In genomic region chr8:3376641-3377274, GRCm38 (mm10) we compare ENCODE assay signal across 14 mouse cellular contexts. TPM values are rescaled to one million over a fixed set of nuclear protein-coding genes. Genes with fewer than 3 reads are reported as not detected.
DNase-seq lines count a peak whose midpoint lies in the region; ATAC-seq and TF ChIP-seq lines count a peak whose summit lies in the region.
"Had no signal": no experiment of that assay in that cellular context is flagged by ENCODE, and none has a peak within 500 bp of the region (broad histone marks: within the 10 kb centered on the region; RNA-seq: fewer than 3 reads in every experiment).

No protein-coding gene starts in this region.

- peaks cover 16% of the 10 kb centered on the region for H3K27me3 ChIP-seq in E14TG2a.4 (ENCODE audit: insufficient read depth, low read length)
- H3K27me3 ChIP-seq: liver, embryonic 15.5 days had no signal

- no peak for TF ChIP-seq CTCF in E14TG2a.4 (conservative IDR thresholded peaks at IDR 0.05; ENCODE audit: low read length)

- H3K4me3 ChIP-seq in E14TG2a.4 (replicated peaks; ENCODE audit: low read length), result peak overlapping the region; percentile 46
- H3K4me3 ChIP-seq: embryonic facial prominence, embryonic 10.5 days; liver, embryonic 15.5 days had no signal

- ATAC-seq in inflammation-experienced regulatory T-cells, adult 6 months, result no peak
- ATAC-seq: forebrain, embryonic 16.5 days had no signal

- H3K4me1 ChIP-seq in E14TG2a.4 (replicated peaks; ENCODE audit: low read depth, low read length), result 0 out of 2 replicates have a peak, but pooled peaks cover 2% of the 10 kb centered on the region
- H3K4me1 ChIP-seq: embryonic facial prominence, embryonic 10.5 days; liver, embryonic 15.5 days had no signal

- no peaks in the 10 kb centered on the region for H3K36me3 ChIP-seq in E14TG2a.4 (ENCODE audit: insufficient read depth, low read length)
- H3K36me3 ChIP-seq: embryonic facial prominence, embryonic 10.5 days had no signal

- intact Hi-C loops in left cerebral cortex, postnatal 4 days (cut with DNase I), result no loop called here

- no peaks in the 10 kb centered on the region; the same call in 1 of the 2 replicates for H3K9me3 ChIP-seq in E14TG2a.4 (ENCODE audit: low read length)
- H3K9me3 ChIP-seq: liver, embryonic 15.5 days had no signal

- peak; percentile 9 for DNase-seq in 3134 (ENCODE audit: extremely low read depth, insufficient read length, low spot score)
- peak; percentile 44 for DNase-seq in heart, adult 8-10 months (ENCODE audit: low spot score)
- peak; percentile 57 for DNase-seq in ovary, postnatal 36 days (ENCODE audit: low spot score)
- DNase-seq in layer of hippocampus, postnatal 10 days (ENCODE audit: low spot score in 2 of 2), result no peak
- DNase-seq in left cerebral cortex, postnatal 4 days, result no peak
- DNase-seq: layer of hippocampus, adult 9-11 months; right cerebral cortex, adult 18-20 months; thymus, postnatal 14 days had no signal

RNA-seq across cellular contexts. Expression of gene Arhgef18, which starts 16.0 kb away (rescaled TPM):
- 10 to 100 TPM; 15.0 to 17.4 (median 15.8) TPM for total RNA-seq in heart, adult 8-10 months (2022)
- total RNA-seq in layer of hippocampus, postnatal 10 days (2021), result 10 to 100 TPM; 36.5 to 44.6 TPM
- 10 to 100 TPM; 21.3 to 30.9 (median 30.4) TPM for polyA plus RNA-seq in inflammation-experienced regulatory T-cells, adult 6 months (2017; shearing (Covaris generic))
- total RNA-seq in left cerebral cortex, postnatal 4 days (2021), result 10 to 100 TPM; 37.1 to 38.9 TPM

RNA-seq across cellular contexts. Expression of gene A430078G23Rik, which starts 23.5 kb away (rescaled TPM):
- 1 to 10 TPM in 1 of 4 experiments, under 1 TPM in 3; 0.19 to 1.5 (median 0.33) TPM for total RNA-seq in heart, adult 8-10 months (2022)
- under 1 TPM in 1 of 2 experiments, not detected in 1; 0.53 TPM for total RNA-seq in layer of hippocampus, postnatal 10 days (2021)
- 10 to 100 TPM; 29.9 to 51.2 (median 36.9) TPM for polyA plus RNA-seq in inflammation-experienced regulatory T-cells, adult 6 months (2017; shearing (Covaris generic))
- total RNA-seq in left cerebral cortex, postnatal 4 days (2021), result under 1 TPM in 1 of 2 experiments, not detected in 1; 0.30 TPM
- polyA plus RNA-seq: hindbrain, embryonic 11.5 days had no signal

Comparison
In these comparisons a context has a peak if more than half of its experiments do, and no peak if none do; other contexts are left out.
1. DNase-seq: peak in 3134 (single experiment), heart, adult 8-10 months (single experiment) and ovary, postnatal 36 days (single experiment); none in layer of hippocampus, postnatal 10 days (0 of 2) and left cerebral cortex, postnatal 4 days (single experiment).